Mouse (Mus musculus) kidney, embryonic 15.5 days (tissue): Measurements from ENCODE around the gene Ptpn4. TPM values are rescaled to one million over a fixed set of nuclear protein-coding genes. Genes with fewer than 3 reads are reported as not detected.

Source experiments
- ATAC-seq: fragments of 200-750 bp; cut with Nextera tagmentation; replicated peaks from 2 replicates; pipeline ENCODE4 v1.8.0; 2017; ENCODE audit warnings: moderate TSS enrichment; ENCODE audit not compliant: low FRiP score
- H3K27ac ChIP-seq: fragments of 300-500 bp; sonication (generic); 2 replicates; pipeline ENCODE4 v1.5.1; 2015; ENCODE audit warnings: mild to moderate bottlenecking, inconsistent platforms
- H3K27me3 ChIP-seq: fragments of 300-500 bp; sonication (generic); 2 replicates; pipeline ENCODE4 v1.6.1; 2015; ENCODE audit warnings: inconsistent platforms
- H3K36me3 ChIP-seq: fragments of 300-500 bp; sonication (generic); 2 replicates; pipeline ENCODE4 v1.6.1; 2015; ENCODE audit warnings: inconsistent platforms
- H3K4me1 ChIP-seq: fragments of 300-500 bp; sonication (generic); 2 replicates; pipeline ENCODE4 v1.6.1; 2015; ENCODE audit warnings: inconsistent platforms
- H3K4me2 ChIP-seq: fragments of 300-500 bp; sonication (generic); 2 replicates; pipeline ENCODE4 v1.6.1; 2015; ENCODE audit warnings: moderate library complexity, mild to moderate bottlenecking, inconsistent platforms
- H3K4me3 ChIP-seq: fragments of 300-500 bp; sonication (generic); replicated peaks from 2 replicates; pipeline ENCODE4 v1.5.1; 2015; ENCODE audit warnings: mild to moderate bottlenecking, inconsistent platforms
- H3K9ac ChIP-seq: fragments of 300-500 bp; sonication (generic); 2 replicates; pipeline ENCODE4 v1.6.1; 2015; ENCODE audit warnings: mild to moderate bottlenecking, inconsistent platforms
- H3K9me3 ChIP-seq: fragments of 300-500 bp; sonication (generic); replicated peaks from 2 replicates; pipeline ENCODE4 v1.6.1; 2016; ENCODE audit warnings: inconsistent platforms
- WGBS: fragments of 180-500 bp; shearing (Covaris S2); methylation state at CpG from one replicate; pipeline ENCODE4 v1.1.7; 2015; ENCODE audit warnings: mixed read lengths; 5-methylcytosine and 5-hydroxymethylcytosine counted together
- polyA plus RNA-seq: library from polyadenylated mRNA; unstranded; fragments of >200 nt; fragmentation: Nextera tagmentation; extraction: Ambion mirVana; gene quantifications from 2 replicates; pipeline ENCODE4 v1.2.1, GENCODE M21; 2015

The Ptpn4 gene
- polyA plus RNA-seq, 1 experiment from 2014 or later = 6.7 TPM

GRCm38 (mm10) chr1:119852339-119852738 lies 14.9 kb upstream of the Ptpn4 start:
- Histone ChIP-seq H3K9ac (no peak overlapping the region), H3K36me3 (no peaks in the 10 kb centered on the region), H3K27ac (no peak overlapping the region), H3K4me2 (no peak overlapping the region), H3K27me3 (no peaks in the 10 kb centered on the region), H3K4me3 (no peak overlapping the region), H3K9me3 (no peaks in the 10 kb centered on the region), H3K4me1 (no peaks in the 10 kb centered on the region)
- no peak for ATAC-seq
- 85% methylated on average over 4 of the region's 4 CpGs for WGBS

DNA sequence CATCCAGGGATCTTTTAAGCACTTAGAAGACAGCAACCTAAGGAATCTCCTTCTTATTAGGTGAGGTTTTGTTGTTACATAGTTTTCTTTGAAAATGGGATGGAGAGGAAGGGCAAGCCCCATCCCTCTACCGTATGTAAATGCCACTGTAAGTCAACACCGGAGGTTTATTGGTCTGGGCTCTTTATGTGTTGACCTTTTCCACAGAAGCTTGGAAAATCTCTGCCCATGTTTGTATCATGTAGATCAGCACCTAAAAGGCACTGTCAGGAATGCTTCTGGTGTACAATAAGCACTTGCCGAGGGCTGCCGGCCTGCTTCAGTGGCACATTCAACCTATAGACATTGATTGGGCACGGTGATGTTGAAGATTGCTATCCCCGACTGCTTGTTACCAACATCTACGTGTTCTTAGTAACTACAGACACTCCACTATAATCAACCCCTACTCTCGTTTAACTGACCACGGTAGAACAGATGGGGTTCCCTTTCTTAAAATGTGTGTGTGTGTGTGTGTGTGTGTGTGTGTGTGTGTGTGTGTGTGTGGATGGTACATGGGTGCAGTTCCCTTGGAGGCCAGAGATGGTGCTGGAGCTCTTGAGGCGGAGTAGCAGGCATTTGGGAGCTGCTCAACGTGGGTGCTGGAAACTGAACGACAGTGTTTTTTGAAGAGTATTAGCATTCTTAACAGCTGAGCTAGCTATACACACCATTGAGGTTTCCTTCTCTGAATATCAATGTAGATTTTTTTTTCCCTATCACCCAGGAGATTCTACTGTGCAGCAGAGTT lies 11.9 kb upstream of the Ptpn4 start:
- no peaks in the 10 kb centered on the region for H3K36me3 ChIP-seq

GRCm38 (mm10) chr1:119845321-119845720 lies 7.9 kb upstream of the Ptpn4 start:
- 68% methylated on average over 4 of the region's 4 CpGs for WGBS
- ATAC-seq = no peak
- Histone ChIP-seq H3K9me3 (no peaks in the 10 kb centered on the region), H3K4me2 (no peak overlapping the region), H3K4me3 (no peak overlapping the region), H3K27me3 (no peaks in the 10 kb centered on the region), H3K27ac (no peak overlapping the region), H3K36me3 (no peaks in the 10 kb centered on the region), H3K9ac (no peak overlapping the region), H3K4me1 (no peaks in the 10 kb centered on the region)

More for the DNA sequence above, 11.9 kb upstream of the Ptpn4 start:
- no peaks in the 10 kb centered on the region for H3K27me3 ChIP-seq
- no peak overlapping the region for H3K9ac ChIP-seq
- 92% methylated on average over 12 of the region's 12 CpGs for WGBS
- no peak overlapping the region for H3K27ac ChIP-seq
- H3K9me3 ChIP-seq = no peaks in the 10 kb centered on the region
- H3K4me2 ChIP-seq = no peak overlapping the region
- no peaks in the 10 kb centered on the region for H3K4me1 ChIP-seq
- H3K4me3 ChIP-seq = no peak overlapping the region
- ATAC-seq = no peak

- Histone ChIP-seq H3K4me3 (no peak overlapping the region), H3K36me3 (no peaks in the 10 kb centered on the region), H3K4me1 (no peaks in the 10 kb centered on the region), H3K9me3 (no peaks in the 10 kb centered on the region), H3K27me3 (no peaks in the 10 kb centered on the region), H3K9ac (no peak overlapping the region), H3K27ac (no peak overlapping the region), H3K4me2 (no peak overlapping the region)
- ATAC-seq = no peak
- WGBS = 88% methylated on average over 3 of the region's 3 CpGs
Measured at GRCm38 (mm10) chr1:119843121-119843520, 5.7 kb upstream of the Ptpn4 start.

DNA sequence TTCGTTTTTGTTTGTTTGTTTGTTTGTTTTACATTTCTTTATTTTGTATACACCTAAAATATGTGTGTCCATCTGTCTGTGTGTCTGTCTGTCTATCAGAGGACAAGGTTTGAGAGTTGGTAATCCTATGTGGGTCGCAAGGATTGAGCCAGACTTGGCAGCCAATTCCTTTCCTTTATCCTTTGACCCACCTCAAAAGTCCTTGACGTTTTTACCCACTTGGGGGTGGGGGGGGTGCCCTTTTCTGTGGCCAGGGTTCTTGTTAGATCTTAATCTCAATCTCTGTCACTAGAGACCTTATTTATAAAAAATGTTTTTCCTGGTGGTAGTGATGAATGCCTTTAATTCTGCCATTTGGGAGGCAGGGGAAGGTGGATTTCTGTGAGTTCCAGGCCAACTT lies 828 bp upstream of the Ptpn4 start:
- Histone ChIP-seq H3K4me2 (0 out of 2 replicates have a peak overlapping the region, but pooled peaks have one; percentile 69), H3K9ac (no peak overlapping the region), H3K27ac (no peak overlapping the region), H3K4me3 (peak overlapping the region; percentile 80; the same call in 1 of the 2 replicates), H3K9me3 (no peaks in the 10 kb centered on the region), H3K4me1 (peaks cover 8% of the 10 kb centered on the region; the same call in 1 of the 2 replicates), H3K27me3 (no peaks in the 10 kb centered on the region), H3K36me3 (no peaks in the 10 kb centered on the region)
- no peak for ATAC-seq
- 40% methylated on average over 3 of the region's 3 CpGs for whole genome bisulfite sequencing

DNA sequence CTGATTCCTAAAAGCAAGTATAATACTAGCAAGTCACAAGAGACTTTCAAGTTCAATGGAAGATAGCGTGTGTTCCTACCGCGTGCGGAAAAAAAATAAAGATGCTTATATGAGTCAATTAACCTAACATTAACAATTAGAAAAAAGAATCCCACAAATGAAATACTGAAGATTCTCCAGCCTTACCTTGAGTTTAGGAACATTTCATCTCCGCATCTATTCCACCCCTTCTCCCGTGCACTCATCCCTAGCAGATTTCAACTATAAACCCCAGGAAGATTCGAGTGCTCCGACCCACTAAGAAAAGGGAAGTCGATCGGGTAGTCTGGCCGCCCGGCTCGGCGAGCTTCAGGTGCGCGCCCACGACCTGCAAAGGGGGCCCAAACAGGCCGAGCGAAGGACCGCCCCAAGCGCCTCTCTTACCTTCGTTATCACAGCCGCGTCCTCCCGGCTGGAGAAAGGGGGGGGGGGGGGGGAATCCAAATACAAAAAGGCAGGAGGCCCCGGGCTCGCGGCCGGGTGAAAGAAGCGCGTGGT lies 866 bp downstream of the Ptpn4 start:
- ATAC-seq = no peak
- H3K4me2 ChIP-seq = peak overlapping the region; percentile 69
- H3K4me1 ChIP-seq = peaks cover 8% of the 10 kb centered on the region; the same call in 1 of the 2 replicates
- H3K4me3 ChIP-seq = peak overlapping the region; percentile 80
- no peaks in the 10 kb centered on the region for H3K9me3 ChIP-seq
- H3K9ac ChIP-seq = peak overlapping the region; percentile 86
- WGBS = 0% methylated on average over 29 of the region's 31 CpGs
- H3K27me3 ChIP-seq = no peaks in the 10 kb centered on the region
- H3K36me3 ChIP-seq = no peaks in the 10 kb centered on the region
- H3K27ac ChIP-seq = peak overlapping the region; percentile 93

DNA sequence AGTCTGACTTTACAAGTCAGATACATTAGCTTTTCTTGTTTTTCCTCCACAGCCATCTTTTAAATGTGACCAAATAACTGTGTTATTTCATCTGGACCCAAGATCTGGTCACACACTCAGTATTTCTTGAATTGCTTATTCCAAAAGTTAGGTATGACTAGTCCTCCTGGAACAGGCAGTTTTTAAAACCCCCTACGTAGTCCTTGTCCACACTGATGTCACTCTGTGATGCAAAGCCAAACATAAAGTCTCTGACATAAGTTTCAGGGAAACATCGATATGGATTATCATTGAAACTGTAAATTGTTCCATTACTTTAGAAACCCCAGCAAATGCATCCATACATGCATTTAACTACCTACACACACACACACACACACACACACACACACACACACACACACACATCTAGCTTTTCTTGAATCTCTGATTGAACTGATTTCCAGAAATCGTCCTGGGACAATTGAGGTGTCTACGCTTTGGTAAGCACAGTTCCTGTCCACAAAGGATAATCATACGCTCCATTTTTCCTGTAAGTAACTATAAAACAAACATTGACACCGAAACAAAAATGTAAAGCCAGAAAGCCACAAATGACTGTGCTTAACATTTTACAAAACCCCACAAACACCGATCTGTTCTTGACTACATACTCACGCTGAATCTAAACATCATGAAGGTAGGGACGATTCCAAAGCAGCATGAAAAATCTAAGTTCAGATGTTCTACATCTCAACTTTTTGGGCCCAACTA lies 1.5 kb downstream of the Ptpn4 start:
- H3K4me3 ChIP-seq = peak overlapping the region; percentile 80
- H3K9me3 ChIP-seq = no peaks in the 10 kb centered on the region
- ATAC-seq = no peak
- peaks cover 8% of the 10 kb centered on the region; the same call in 1 of the 2 replicates for H3K4me1 ChIP-seq
- H3K4me2 ChIP-seq = peak overlapping the region; percentile 69
- no peaks in the 10 kb centered on the region for H3K36me3 ChIP-seq
- H3K9ac ChIP-seq = peak overlapping the region; percentile 86
- H3K27ac ChIP-seq = peak overlapping the region; percentile 93; the same call in 1 of the 2 replicates
- 12% methylated on average over 9 of the region's 9 CpGs for WGBS
- H3K27me3 ChIP-seq = no peaks in the 10 kb centered on the region

GRCm38 (mm10) chr1:119828160-119828559 lies 9.3 kb downstream of the Ptpn4 start:
- Histone ChIP-seq H3K27me3 (no peaks in the 10 kb centered on the region), H3K9me3 (no peaks in the 10 kb centered on the region), H3K4me1 (no peaks in the 10 kb centered on the region), H3K36me3 (no peaks in the 10 kb centered on the region), H3K9ac (no peak overlapping the region), H3K4me3 (no peak overlapping the region), H3K4me2 (no peak overlapping the region), H3K27ac (no peak overlapping the region)
- 83% methylated on average over 1 of the region's 1 CpGs for WGBS
- ATAC-seq = no peak

DNA sequence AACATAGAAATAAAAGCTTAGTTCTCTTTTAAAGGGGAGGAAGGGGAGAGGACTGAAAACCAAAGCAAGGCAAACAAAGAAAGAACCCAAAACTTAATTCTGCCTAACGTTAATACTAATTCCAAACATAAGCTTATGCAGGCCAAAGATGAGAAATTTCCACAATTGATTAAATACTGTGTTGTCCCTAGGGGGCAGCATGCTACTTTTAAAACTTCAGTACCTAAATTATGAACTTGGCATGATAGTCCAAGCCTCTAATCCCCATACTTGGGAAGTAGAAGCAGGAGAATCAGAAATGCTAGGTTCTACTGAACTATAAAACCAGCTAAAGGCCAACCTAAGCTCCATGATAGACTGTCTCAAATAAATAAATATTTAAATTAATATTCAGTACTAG lies 18.7 kb downstream of the Ptpn4 start:
- ATAC-seq = no peak
- no peak overlapping the region for H3K4me2 ChIP-seq
- H3K9ac ChIP-seq = no peak overlapping the region
- no peaks in the 10 kb centered on the region for H3K4me1 ChIP-seq
- H3K27ac ChIP-seq = no peak overlapping the region
- no peak overlapping the region for H3K4me3 ChIP-seq
- WGBS = 56% methylated on average over 1 of the region's 1 CpGs
- no peaks in the 10 kb centered on the region for H3K27me3 ChIP-seq
- no peaks in the 10 kb centered on the region for H3K9me3 ChIP-seq
- no peaks in the 10 kb centered on the region; the same call in 1 of the 2 replicates for H3K36me3 ChIP-seq

GRCm38 (mm10) chr1:119807707-119808106 lies 29.7 kb downstream of the Ptpn4 start:
- no peak for ATAC-seq
- no peak overlapping the region for H3K4me3 ChIP-seq
- no peak overlapping the region for H3K27ac ChIP-seq
- H3K9ac ChIP-seq = no peak overlapping the region
- H3K36me3 ChIP-seq = no peaks in the 10 kb centered on the region
- H3K9me3 ChIP-seq = no peaks in the 10 kb centered on the region
- H3K27me3 ChIP-seq = no peaks in the 10 kb centered on the region
- 92% methylated on average over 1 of the region's 1 CpGs for WGBS
- no peak overlapping the region for H3K4me2 ChIP-seq
- H3K4me1 ChIP-seq = no peaks in the 10 kb centered on the region

GRCm38 (mm10) chr1:119805984-119806383 lies 31.4 kb downstream of the Ptpn4 start:
- Histone ChIP-seq H3K4me1 (no peaks in the 10 kb centered on the region), H3K9ac (no peak overlapping the region), H3K27me3 (no peaks in the 10 kb centered on the region), H3K9me3 (no peaks in the 10 kb centered on the region), H3K4me3 (no peak overlapping the region), H3K27ac (no peak overlapping the region), H3K4me2 (no peak overlapping the region), H3K36me3 (0 out of 2 replicates have a peak, but pooled peaks cover 3% of the 10 kb centered on the region)
- WGBS = 91% methylated on average over 2 of the region's 2 CpGs
- no peak for ATAC-seq

DNA sequence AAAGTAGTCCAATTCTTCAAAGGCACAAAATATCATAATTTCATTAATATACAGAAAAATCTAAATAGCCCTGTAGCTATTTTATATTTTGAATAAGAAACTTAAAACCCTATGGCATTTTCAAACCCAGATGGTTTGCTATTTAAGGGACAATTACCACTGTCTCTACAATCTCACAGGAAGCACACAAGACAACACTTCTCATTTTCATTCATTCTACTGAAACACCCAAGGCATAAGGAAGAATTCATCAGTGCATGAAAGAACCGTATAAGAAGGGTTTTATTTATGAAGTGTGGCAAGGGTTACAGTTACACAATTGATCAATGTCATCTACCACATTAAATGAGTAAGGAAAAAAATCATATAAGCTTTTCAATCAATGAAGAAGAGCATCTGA lies 32.8 kb downstream of the Ptpn4 start:
- no peak for ATAC-seq
- 2% methylated on average over 1 of the region's 1 CpGs for WGBS
- Histone ChIP-seq H3K9ac (no peak overlapping the region), H3K4me1 (no peaks in the 10 kb centered on the region), H3K27me3 (no peaks in the 10 kb centered on the region), H3K4me3 (no peak overlapping the region), H3K9me3 (no peaks in the 10 kb centered on the region), H3K27ac (no peak overlapping the region), H3K36me3 (0 out of 2 replicates have a peak, but pooled peaks cover 3% of the 10 kb centered on the region), H3K4me2 (no peak overlapping the region)
